Comparison of ENCODE assay signal across 33 mouse cellular contexts in genomic region chr11:90035532-90035931, GRCm38 (mm10). TPM values are rescaled to one million over a fixed set of nuclear protein-coding genes. Genes with fewer than 3 reads are reported as not detected.
DNase-seq lines count a peak whose midpoint lies in the region; ATAC-seq and TF ChIP-seq lines count a peak whose summit lies in the region.
"Had no signal": no experiment of that assay in that cellular context is flagged by ENCODE, and none has a peak within 500 bp of the region (broad histone marks: within the 10 kb centered on the region; RNA-seq: fewer than 3 reads in every experiment).

No protein-coding gene starts in this region.

- H3K4me2 ChIP-seq in lung, embryonic 16.5 days (ENCODE audit: low read depth, low read length) = no peak overlapping the region
- H3K4me2 ChIP-seq in stomach, embryonic 15.5 days = no peak overlapping the region
- H3K4me2 ChIP-seq: embryonic facial prominence, embryonic 15.5 days; forebrain, embryonic 12.5 days; heart, embryonic 11.5 days; hindbrain, embryonic 12.5 days; limb, embryonic 15.5 days; liver, embryonic 13.5 days; midbrain, embryonic 12.5 days; neural tube, embryonic 12.5 days had no signal

- TF ChIP-seq POLR2A in lung, adult 2 months (IDR thresholded peaks at IDR 0.05; ENCODE audit: borderline replicate concordance, extremely low read depth, low read depth, low read length) = 0 out of 2 replicates have a peak, but pooled peaks have one; percentile 32

- H3K9ac ChIP-seq in lung, embryonic 16.5 days (ENCODE audit: low read length) = no peak overlapping the region
- H3K9ac ChIP-seq in stomach, embryonic 15.5 days = no peak overlapping the region
- H3K9ac ChIP-seq: embryonic facial prominence, embryonic 15.5 days; forebrain, embryonic 12.5 days; forebrain, postnatal 0 days; hindbrain, embryonic 12.5 days; limb, embryonic 15.5 days; liver, embryonic 13.5 days; midbrain, embryonic 12.5 days; neural tube, embryonic 12.5 days had no signal

- H3K27ac ChIP-seq in lung, embryonic 16.5 days (ENCODE audit: low read length) = no peak overlapping the region
- no peak overlapping the region for H3K27ac ChIP-seq in stomach, embryonic 15.5 days
- H3K27ac ChIP-seq: embryonic facial prominence, embryonic 10.5 days; embryonic facial prominence, embryonic 15.5 days; forebrain, embryonic 12.5 days; hindbrain, embryonic 12.5 days; layer of hippocampus, adult 2 months; limb, embryonic 10.5 days; limb, embryonic 15.5 days; liver, embryonic 13.5 days; midbrain, embryonic 12.5 days; neural tube, embryonic 12.5 days had no signal

- H3K9me3 ChIP-seq in lung, embryonic 16.5 days (ENCODE audit: control insufficient read depth, low read length) = 0 out of 2 replicates have a peak, but pooled peaks cover 2% of the 10 kb centered on the region
- H3K9me3 ChIP-seq in stomach, embryonic 15.5 days = no peaks in the 10 kb centered on the region
- H3K9me3 ChIP-seq: limb, embryonic 10.5 days; limb, embryonic 15.5 days; liver, embryonic 13.5 days; midbrain, embryonic 12.5 days had no signal

- ATAC-seq in lung, embryonic 16.5 days (ENCODE audit: low read depth) = peak; percentile 27; the same call in 1 of the 2 replicates
- ATAC-seq in stomach, embryonic 15.5 days (ENCODE audit: insufficient read depth, low FRiP score, low read depth) = 0 out of 2 replicates have a peak, but pooled peaks have one; percentile 51
- ATAC-seq: activated CD4-positive, CD25-positive, alpha-beta regulatory T cell, adult 4 months; forebrain, postnatal 0 days; intestine, embryonic 16.5 days had no signal

- H3K27me3 ChIP-seq in lung, embryonic 16.5 days (ENCODE audit: control insufficient read depth, insufficient read depth, low read depth, low read length) = no peaks in the 10 kb centered on the region
- no peaks in the 10 kb centered on the region for H3K27me3 ChIP-seq in stomach, embryonic 15.5 days (replicated peaks)
- H3K27me3 ChIP-seq: embryonic facial prominence, embryonic 15.5 days had no signal

- H3K36me3 ChIP-seq in lung, embryonic 16.5 days (ENCODE audit: control insufficient read depth, insufficient read depth, low read length) = peaks cover 5% of the 10 kb centered on the region
- H3K36me3 ChIP-seq in stomach, embryonic 15.5 days = peaks cover 3% of the 10 kb centered on the region; the same call in 1 of the 2 replicates
- H3K36me3 ChIP-seq: forebrain, embryonic 12.5 days; hindbrain, embryonic 12.5 days; liver, embryonic 13.5 days; midbrain, embryonic 12.5 days; neural tube, embryonic 12.5 days had no signal

- intact Hi-C loops in left cerebral cortex, postnatal 14 days (cut with DNase I) = no loop called here

- WGBS in lung, adult 2 months = 37% methylated on average over 14 of the region's 14 CpGs
- WGBS in lung, embryonic 16.5 days = 75% methylated on average over 14 of the region's 14 CpGs
- WGBS in stomach, embryonic 15.5 days = 71% methylated on average over 14 of the region's 14 CpGs

- TF ChIP-seq CTCF in lung, adult 2 months (IDR thresholded peaks at IDR 0.05; ENCODE audit: insufficient read depth, low read length) = no peak

- no peak for DNase-seq in lung, adult 2 months
- DNase-seq in lung, postnatal 10 days = no peak
- peak; percentile 23 for DNase-seq in NIH3T3 (ENCODE audit: low read depth)
- no peak for DNase-seq in left cerebral cortex, postnatal 14 days (ENCODE audit: low spot score in 2 of 2)
- DNase-seq in right cerebral cortex, postnatal 14 days = no peak
- DNase-seq: adrenal gland, adult 2 months; B cell, adult 2 months; cerebellum, adult 2 months; cerebellum, postnatal 25 days; forebrain, postnatal 0 days; gastrocnemius, postnatal 10 days; heart, postnatal 36 days; kidney, adult 8-10 months; kidney, postnatal 25 days; liver, embryonic 13.5 days; right cerebral cortex, adult 18-20 months; right cerebral cortex, postnatal 4 days had no signal

- peak overlapping the region; percentile 78 for H3K4me3 ChIP-seq in lung, adult 2 months (replicated peaks; ENCODE audit: extremely low read depth, low read depth, low read length)
- H3K4me3 ChIP-seq in lung, embryonic 16.5 days (ENCODE audit: low read length) = no peak overlapping the region
- no peak overlapping the region for H3K4me3 ChIP-seq in stomach, embryonic 15.5 days (replicated peaks)
- H3K4me3 ChIP-seq: embryonic facial prominence, embryonic 10.5 days; embryonic facial prominence, embryonic 15.5 days; forebrain, embryonic 12.5 days; hindbrain, embryonic 12.5 days; layer of hippocampus, adult 2 months; limb, embryonic 10.5 days; limb, embryonic 15.5 days; liver, embryonic 13.5 days; megakaryocyte, embryonic 14.5 days; midbrain, embryonic 12.5 days; myocyte; neural tube, embryonic 12.5 days had no signal

- H3K4me1 ChIP-seq in lung, adult 2 months (ENCODE audit: control insufficient read depth, insufficient read depth, low read length) = no peaks in the 10 kb centered on the region; the same call in 1 of the 2 replicates
- H3K4me1 ChIP-seq in lung, embryonic 16.5 days (replicated peaks; ENCODE audit: control insufficient read depth, insufficient read depth, low read length) = peaks cover 16% of the 10 kb centered on the region
- peaks cover 4% of the 10 kb centered on the region; the same call in 1 of the 2 replicates for H3K4me1 ChIP-seq in stomach, embryonic 15.5 days
- H3K4me1 ChIP-seq: liver, embryonic 13.5 days; megakaryocyte, embryonic 14.5 days had no signal

RNA-seq across cellular contexts. Expression of gene Tmem100, which starts 5.4 kb away (rescaled TPM):
- 169 and 219 TPM in 2 replicates for polyA plus RNA-seq in lung, adult 2 months (2012; rRNA removed)
- 20.7 and 22.7 TPM in 2 replicates for polyA plus RNA-seq in lung, embryonic 16.5 days (2015; fragmentation: Nextera tagmentation; extraction: Ambion mirVana)
- 27.3 and 27.9 TPM in 2 replicates for polyA plus RNA-seq in stomach, embryonic 15.5 days (2015; fragmentation: Nextera tagmentation; extraction: Ambion mirVana)
- 10 to 100 TPM; 21.6 to 22.5 TPM for total RNA-seq in left cerebral cortex, postnatal 14 days (2021)
- polyA plus RNA-seq: activated CD4-positive, CD25-positive, alpha-beta regulatory T cell, adult 4 months; myocyte had no signal

RNA-seq across cellular contexts. Expression of gene Pctp, which starts 32.8 kb away (rescaled TPM):
- polyA plus RNA-seq in lung, adult 2 months (2012; rRNA removed) = 3.0 and 3.1 TPM in 2 replicates
- polyA plus RNA-seq in lung, embryonic 16.5 days (2015; fragmentation: Nextera tagmentation; extraction: Ambion mirVana) = 9.5 and 10.9 TPM in 2 replicates
- 13.9 and 15.8 TPM in 2 replicates for polyA plus RNA-seq in stomach, embryonic 15.5 days (2015; fragmentation: Nextera tagmentation; extraction: Ambion mirVana)
- total RNA-seq in left cerebral cortex, postnatal 14 days (2021) = under 1 TPM; 0.42 to 0.79 TPM
